Mouse (Mus musculus) embryonic facial prominence, embryonic 15.5 days (tissue): Measurements from ENCODE around the gene Arl2bp. TPM values are rescaled to one million over a fixed set of nuclear protein-coding genes. Genes with fewer than 3 reads are reported as not detected.

Source experiments
- ATAC-seq: fragments of 200-750 bp; cut with Nextera tagmentation; 2 replicates; pipeline ENCODE4 v1.8.0; 2017; ENCODE audit warnings: low read depth, moderate TSS enrichment; ENCODE audit not compliant: insufficient number of reproducible peaks, low FRiP score, low TSS enrichment
- H3K27ac ChIP-seq: fragments of 300-500 bp; sonication (generic); replicated peaks from 2 replicates; pipeline ENCODE4 v1.5.1; 2015; ENCODE audit warnings: mild to moderate bottlenecking, inconsistent platforms
- H3K27me3 ChIP-seq: fragments of 300-500 bp; sonication (generic); 2 replicates; pipeline ENCODE4 v1.6.1; 2015; ENCODE audit warnings: inconsistent platforms
- H3K36me3 ChIP-seq: fragments of 300-500 bp; sonication (generic); 2 replicates; pipeline ENCODE4 v1.6.1; 2015; ENCODE audit warnings: mild to moderate bottlenecking, inconsistent platforms
- H3K4me1 ChIP-seq: fragments of 300-500 bp; sonication (generic); 2 replicates; pipeline ENCODE4 v1.6.1; 2015; ENCODE audit warnings: inconsistent platforms
- H3K4me2 ChIP-seq: fragments of 300-500 bp; sonication (generic); replicated peaks from 2 replicates; pipeline ENCODE4 v1.6.1; 2015; ENCODE audit warnings: mild to moderate bottlenecking, inconsistent platforms
- H3K4me3 ChIP-seq: fragments of 300-500 bp; sonication (generic); replicated peaks from 2 replicates; pipeline ENCODE4 v1.5.1; 2015; ENCODE audit warnings: mild to moderate bottlenecking, inconsistent platforms
- H3K9ac ChIP-seq: fragments of 300-500 bp; sonication (generic); 2 replicates; pipeline ENCODE4 v1.6.1; 2015; ENCODE audit warnings: inconsistent platforms
- H3K9me3 ChIP-seq: fragments of 300-500 bp; sonication (generic); replicated peaks from 2 replicates; pipeline ENCODE4 v1.6.1; 2016; ENCODE audit warnings: inconsistent platforms
- WGBS: fragments of 180-500 bp; shearing (Covaris S2); methylation state at CpG from one replicate; pipeline ENCODE4 v1.1.7; 2015; 5-methylcytosine and 5-hydroxymethylcytosine counted together
- polyA plus RNA-seq: library from polyadenylated mRNA; unstranded; fragments of >200 nt; fragmentation: Nextera tagmentation; extraction: Ambion mirVana; gene quantifications from 2 replicates; pipeline ENCODE4 v1.2.1, GENCODE M21; 2015

The Arl2bp gene
- polyA plus RNA-seq, 1 experiment from 2014 or later, result 118 TPM

- Histone ChIP-seq H3K4me3 (no peak overlapping the region), H3K4me2 (no peak overlapping the region), H3K4me1 (no peaks in the 10 kb centered on the region), H3K36me3 (no peaks in the 10 kb centered on the region), H3K27me3 (no peaks in the 10 kb centered on the region), H3K27ac (no peak overlapping the region), H3K9me3 (no peaks in the 10 kb centered on the region), H3K9ac (no peak overlapping the region)
- 77% methylated on average over 10 of the region's 10 CpGs for WGBS
- ATAC-seq, result no peak
These were observed 39.3 kb downstream of the Arl2bp start for GRCm38 (mm10) chr8:94705581-94706245.

GRCm38 (mm10) chr8:94706732-94707395 lies 40.5 kb downstream of the Arl2bp start:
- no peak for ATAC-seq
- Histone ChIP-seq H3K9me3 (no peaks in the 10 kb centered on the region), H3K4me1 (peaks cover 4% of the 10 kb centered on the region; the same call in 1 of the 2 replicates), H3K27me3 (no peaks in the 10 kb centered on the region), H3K4me3 (no peak overlapping the region), H3K9ac (no peak overlapping the region), H3K36me3 (no peaks in the 10 kb centered on the region), H3K4me2 (no peak overlapping the region), H3K27ac (no peak overlapping the region)
- 71% methylated on average over 9 of the region's 9 CpGs for WGBS

- Histone ChIP-seq H3K27me3 (no peaks in the 10 kb centered on the region), H3K4me1 (peaks cover 4% of the 10 kb centered on the region; the same call in 1 of the 2 replicates), H3K9me3 (no peaks in the 10 kb centered on the region), H3K27ac (no peak overlapping the region), H3K36me3 (no peaks in the 10 kb centered on the region), H3K4me3 (no peak overlapping the region), H3K4me2 (no peak overlapping the region), H3K9ac (no peak overlapping the region)
- WGBS, result 53% methylated on average over 8 of the region's 8 CpGs
- no peak for ATAC-seq
These were observed 43.9 kb downstream of the Arl2bp start for GRCm38 (mm10) chr8:94710336-94710735.

GRCm38 (mm10) chr8:94711160-94711718 lies 44.8 kb downstream of the Arl2bp start:
- no peaks in the 10 kb centered on the region for H3K27me3 ChIP-seq
- no peaks in the 10 kb centered on the region for H3K36me3 ChIP-seq
- H3K9me3 ChIP-seq, result no peaks in the 10 kb centered on the region
- H3K9ac ChIP-seq, result no peak overlapping the region
- 42% methylated on average over 5 of the region's 5 CpGs for WGBS
- H3K4me1 ChIP-seq, result peaks cover 4% of the 10 kb centered on the region; the same call in 1 of the 2 replicates
- 0 out of 2 replicates have a peak, but pooled peaks have one; percentile 10 for ATAC-seq
- H3K27ac ChIP-seq, result no peak overlapping the region
- H3K4me3 ChIP-seq, result no peak overlapping the region
- no peak overlapping the region for H3K4me2 ChIP-seq

- Histone ChIP-seq H3K27ac (no peak overlapping the region), H3K36me3 (no peaks in the 10 kb centered on the region), H3K9me3 (no peaks in the 10 kb centered on the region), H3K4me1 (peaks cover 4% of the 10 kb centered on the region; the same call in 1 of the 2 replicates), H3K27me3 (no peaks in the 10 kb centered on the region), H3K4me2 (no peak overlapping the region), H3K9ac (no peak overlapping the region), H3K4me3 (no peak overlapping the region)
- WGBS, result 58% methylated on average over 5 of the region's 5 CpGs
- ATAC-seq, result no peak
These were observed 48.2 kb downstream of the Arl2bp start for GRCm38 (mm10) chr8:94714556-94714955.

GRCm38 (mm10) chr8:94715871-94716270 lies 49.5 kb downstream of the Arl2bp start:
- H3K4me2 ChIP-seq, result no peak overlapping the region
- ATAC-seq, result no peak
- H3K27ac ChIP-seq, result no peak overlapping the region
- WGBS, result 82% methylated on average over 3 of the region's 3 CpGs
- no peak overlapping the region for H3K4me3 ChIP-seq
- no peaks in the 10 kb centered on the region for H3K36me3 ChIP-seq
- no peaks in the 10 kb centered on the region for H3K9me3 ChIP-seq
- H3K9ac ChIP-seq, result no peak overlapping the region
- no peaks in the 10 kb centered on the region for H3K27me3 ChIP-seq
- peaks cover 4% of the 10 kb centered on the region; the same call in 1 of the 2 replicates for H3K4me1 ChIP-seq

- no peaks in the 10 kb centered on the region for H3K27me3 ChIP-seq
- no peaks in the 10 kb centered on the region for H3K9me3 ChIP-seq
- H3K27ac ChIP-seq, result no peak overlapping the region
- H3K4me3 ChIP-seq, result no peak overlapping the region
- H3K4me2 ChIP-seq, result no peak overlapping the region
- no peak overlapping the region for H3K9ac ChIP-seq
- no peak for ATAC-seq
- WGBS, result 93% methylated on average over 1 of the region's 1 CpGs
- no peaks in the 10 kb centered on the region for H3K4me1 ChIP-seq
- H3K36me3 ChIP-seq, result no peaks in the 10 kb centered on the region
These were observed 50.4 kb downstream of the Arl2bp start for GRCm38 (mm10) chr8:94716841-94717240.

Other genes starting within 250 kb of the Arl2bp start
- 0.35 and 0.40 TPM in 2 replicates for gene Nlrc5, start 232.2 kb upstream of the Arl2bp start, polyA plus RNA-seq
- gene Cpne2, start 133.6 kb upstream of the Arl2bp start, polyA plus RNA-seq, result 15.6 and 16.1 TPM in 2 replicates
- gene Rspry1, start 64.7 kb upstream of the Arl2bp start, polyA plus RNA-seq, result 36.8 and 36.9 TPM in 2 replicates
- 58.9 and 62.4 TPM in 2 replicates for gene Fam192a, start 64.6 kb upstream of the Arl2bp start, polyA plus RNA-seq
- 10.9 and 14.2 TPM in 2 replicates for gene Pllp, start 29.7 kb downstream of the Arl2bp start, polyA plus RNA-seq
- not detected in 2 replicates for gene Ccl22, start 79.0 kb downstream of the Arl2bp start, polyA plus RNA-seq
- 13.2 and 13.7 TPM in 2 replicates for gene Cx3cl1, start 105.4 kb downstream of the Arl2bp start, polyA plus RNA-seq
- gene Ccl17, start 143.9 kb downstream of the Arl2bp start, polyA plus RNA-seq, result not detected in 2 replicates
- gene Coq9, start 171.7 kb downstream of the Arl2bp start, polyA plus RNA-seq, result 78.0 and 80.7 TPM in 2 replicates
- 81.7 and 92.5 TPM in 2 replicates for gene Ciapin1, start 171.8 kb downstream of the Arl2bp start, polyA plus RNA-seq
- 132 and 135 TPM in 2 replicates for gene Polr2c, start 190.8 kb downstream of the Arl2bp start, polyA plus RNA-seq
- gene Dok4, start 209.7 kb downstream of the Arl2bp start, polyA plus RNA-seq, result 31.0 and 31.1 TPM in 2 replicates